Mouse (Mus musculus): ENCODE results near the gene Timd4.

Timd4 gene

GRCm38 (mm10) chr11:46810511-46810910 is at the start of gene Timd4:
Gene Timd4 (plus strand): TSS chr11:46810800.
- 87% methylated on average over 5 of the region's 5 CpGs for WGBS

- 68% methylated on average over 3 of the region's 3 CpGs for WGBS
These were observed 33.7 kb upstream of the Timd4 start for GRCm38 (mm10) chr11:46776879-46777278.

DNA sequence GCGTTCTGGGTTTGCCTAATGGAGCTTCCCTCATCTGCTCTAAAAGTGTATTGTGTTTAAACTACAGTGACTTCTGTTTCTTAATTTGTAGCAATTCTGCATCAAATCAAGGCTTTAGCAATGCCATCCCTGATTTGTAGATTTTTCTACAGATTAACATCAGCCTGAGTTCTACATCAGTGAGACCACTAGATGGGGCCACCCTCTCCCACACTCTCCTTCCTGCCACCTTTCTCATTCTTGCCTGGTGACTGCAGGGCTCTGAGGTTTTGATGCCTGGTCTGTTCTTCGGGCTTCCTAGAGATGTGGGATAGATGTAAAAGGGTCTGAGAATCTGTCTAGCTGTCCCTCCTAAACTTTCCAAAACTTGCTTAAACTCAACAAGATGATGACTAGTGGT is 30.8 kb upstream of the Timd4 start:
- WGBS: 89% methylated on average over 2 of the region's 2 CpGs

DNA sequence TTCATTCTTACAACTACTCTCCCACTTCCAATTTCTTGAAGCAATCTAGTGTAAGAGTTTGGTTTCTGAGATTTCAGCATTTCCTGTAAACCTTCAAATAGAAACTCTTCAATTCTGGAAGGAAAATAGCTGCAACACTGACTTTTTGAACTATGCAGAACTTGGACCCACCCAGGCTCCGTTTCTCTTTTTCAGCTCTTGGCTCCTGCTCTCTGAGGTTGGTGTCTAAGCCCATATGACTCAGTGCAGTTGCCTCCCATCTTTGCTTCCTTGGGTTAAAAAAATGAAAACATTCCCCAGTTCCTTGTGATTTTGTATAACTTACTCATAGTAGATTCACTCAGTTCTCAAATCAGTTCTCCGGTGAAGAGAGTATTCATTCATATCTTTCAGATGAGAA is 6.2 kb upstream of the Timd4 start:
- 80% methylated on average over 2 of the region's 2 CpGs for WGBS

DNA sequence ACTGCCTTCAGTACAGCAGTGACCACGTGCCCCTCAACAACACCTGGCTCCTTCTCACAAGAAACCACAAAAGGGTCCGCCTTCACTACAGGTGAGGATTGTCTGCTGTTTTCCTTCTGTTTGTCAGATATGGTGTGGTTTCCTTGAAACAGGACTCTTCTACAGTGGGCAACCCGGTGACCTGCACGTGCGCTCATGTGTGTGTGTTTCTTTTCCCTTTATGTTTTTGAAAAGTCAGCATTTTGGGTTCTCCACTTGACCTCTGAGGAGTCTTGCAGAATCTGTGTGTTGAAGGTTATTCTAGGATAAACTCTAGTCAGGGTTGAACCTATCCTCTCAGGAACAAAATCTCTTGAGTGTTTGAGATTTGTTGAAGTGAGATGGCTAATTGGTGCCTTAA is 7.1 kb downstream of the Timd4 start:
- 89% methylated on average over 5 of the region's 5 CpGs for WGBS

DNA sequence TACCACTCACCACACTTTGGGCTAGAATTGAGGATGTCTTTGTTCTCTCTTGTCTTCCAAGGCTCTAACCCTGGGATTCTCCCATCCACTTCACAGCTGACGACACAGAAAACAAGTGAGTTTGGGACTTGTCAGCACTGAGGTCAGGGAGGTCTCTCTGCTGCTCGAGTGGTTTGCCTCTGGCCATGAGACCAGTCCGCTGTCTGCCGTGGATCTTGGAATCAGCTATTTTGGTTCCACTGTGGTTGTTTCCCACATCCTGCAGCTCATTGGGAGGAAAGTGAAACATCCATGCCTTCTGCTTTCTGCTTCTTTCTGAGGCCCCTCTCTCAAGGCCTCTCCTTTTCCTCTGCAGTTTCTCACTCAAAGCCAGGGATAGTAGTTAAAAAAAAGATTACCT is 9.3 kb downstream of the Timd4 start:
- WGBS: 68% methylated on average over 4 of the region's 4 CpGs

GRCm38 (mm10) chr11:46830348-46830747 is 19.7 kb downstream of the Timd4 start:
- WGBS: 79% methylated on average over 2 of the region's 2 CpGs

DNA sequence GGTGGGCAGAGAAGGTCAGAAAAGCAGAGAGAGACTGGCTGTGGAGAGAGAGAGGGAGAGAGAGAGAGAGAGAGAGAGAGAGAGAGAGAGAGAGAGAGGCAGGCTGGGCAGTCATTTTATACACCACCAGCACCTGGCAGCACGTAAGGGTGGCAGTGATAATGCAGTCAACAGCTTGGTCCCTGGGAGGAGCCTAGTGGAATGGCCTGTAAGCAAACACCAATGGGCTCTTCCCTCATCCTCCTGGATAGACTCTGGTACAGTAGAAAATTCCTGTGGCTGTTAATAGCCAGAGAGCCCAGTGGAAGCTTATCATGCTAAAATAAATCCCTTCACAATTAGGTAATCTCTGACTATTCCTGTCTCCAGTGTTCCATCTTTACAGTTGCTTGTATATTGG is 24.5 kb downstream of the Timd4 start:
- 86% methylated on average over 1 of the region's 1 CpGs for WGBS

DNA sequence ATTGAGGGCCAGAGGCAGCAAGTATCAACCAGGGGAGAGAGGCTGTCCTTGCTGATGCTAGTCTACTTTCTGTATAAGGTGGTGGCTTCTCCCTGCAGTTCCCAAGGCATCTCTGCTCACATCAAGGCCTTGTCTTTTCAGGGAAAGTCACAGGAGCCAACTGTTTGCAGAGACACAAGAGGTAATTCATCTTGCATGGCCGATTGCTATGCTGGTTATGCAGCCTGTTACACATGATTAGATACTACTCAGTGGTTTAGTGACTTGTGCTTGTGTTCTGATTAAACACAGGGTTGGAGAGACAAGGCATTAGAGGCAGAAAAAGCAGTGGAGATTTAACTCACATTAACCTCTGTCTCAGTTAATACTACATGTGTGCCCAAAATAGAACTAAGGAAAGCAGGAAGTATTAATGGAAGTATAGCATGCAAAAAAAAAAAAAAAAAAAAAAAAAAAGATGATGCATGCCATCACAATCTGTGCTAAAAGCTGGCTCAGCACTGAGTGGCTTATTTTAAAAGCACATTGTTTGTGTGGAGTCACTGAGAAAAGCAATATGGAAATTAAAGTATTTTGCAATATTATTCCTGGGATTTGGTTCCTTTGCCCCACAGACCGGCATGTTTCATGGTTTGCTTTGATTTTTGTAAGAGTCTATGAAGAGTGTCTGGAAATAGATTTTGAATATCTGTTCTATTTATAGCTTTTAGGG is 31.6 kb downstream of the Timd4 start:
- 65% methylated on average over 2 of the region's 2 CpGs for WGBS

DNA sequence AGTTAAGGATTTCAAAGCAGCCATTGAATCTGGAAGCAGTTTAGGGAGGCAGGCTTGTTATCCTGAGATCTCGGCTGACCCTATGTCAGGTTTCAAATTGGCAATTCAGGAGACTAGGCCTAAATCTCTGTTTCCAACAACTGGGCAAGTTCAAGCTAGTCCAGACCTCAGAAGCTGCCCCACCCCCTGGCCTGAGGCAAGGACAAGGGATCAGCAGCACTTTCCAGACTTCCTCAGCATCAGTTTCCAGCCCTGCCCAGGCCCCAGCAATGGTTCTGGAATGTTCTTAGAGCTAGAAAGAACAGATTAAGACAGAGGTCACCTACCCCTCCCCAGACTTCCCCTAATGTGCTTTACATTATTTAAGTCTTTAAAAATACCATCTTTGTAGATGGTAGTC is 36.1 kb downstream of the Timd4 start:
- 93% methylated on average over 1 of the region's 1 CpGs for WGBS

DNA sequence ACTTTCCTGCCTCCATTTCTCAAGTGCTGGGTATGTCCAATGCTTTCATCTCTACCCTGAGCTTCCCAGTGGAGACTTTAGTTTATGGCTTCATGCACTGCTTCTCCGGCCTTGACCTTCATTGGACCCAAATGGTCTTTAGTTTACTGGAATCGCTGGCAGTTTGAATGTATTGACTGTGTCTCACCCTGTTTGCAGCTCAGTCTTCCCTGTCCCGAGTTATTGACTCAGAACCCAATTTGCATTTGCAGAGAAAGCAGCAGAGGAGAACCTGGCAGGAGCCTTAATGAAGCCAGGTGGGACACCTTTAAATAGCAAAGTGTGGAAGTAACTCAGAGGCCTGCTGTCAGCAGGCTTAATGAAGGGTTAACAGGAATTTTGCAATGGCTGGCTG is 37.2 kb downstream of the Timd4 start:
- WGBS: 66% methylated on average over 3 of the region's 3 CpGs

GRCm38 (mm10) chr11:46848221-46848971 is 37.8 kb downstream of the Timd4 start:
- 35% methylated on average over 8 of the region's 8 CpGs for WGBS

- WGBS: 88% methylated on average over 1 of the region's 1 CpGs
These were observed 54.2 kb downstream of the Timd4 start for GRCm38 (mm10) chr11:46864809-46865208.

DNA sequence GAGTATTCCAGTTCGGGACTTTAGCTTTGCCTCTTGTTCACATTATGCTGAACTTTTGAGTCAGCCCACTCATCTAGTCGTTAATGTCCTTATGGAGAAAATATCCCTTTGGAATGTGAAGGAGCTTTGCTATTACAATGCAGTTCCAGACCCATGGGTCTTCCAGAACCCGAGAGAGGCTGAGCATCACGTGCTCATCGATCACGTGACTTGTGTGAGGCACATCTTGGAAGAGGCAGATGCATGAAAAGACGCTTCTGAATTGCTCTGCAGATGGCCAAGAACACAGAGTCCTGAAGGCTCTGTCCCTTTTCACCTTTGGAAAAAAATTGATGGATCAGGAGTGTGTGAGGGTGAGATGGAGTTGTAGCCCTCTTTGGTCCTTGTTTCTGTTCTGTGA is 58.0 kb downstream of the Timd4 start:
- WGBS: 76% methylated on average over 7 of the region's 7 CpGs

GRCm38 (mm10) chr11:46875774-46876173 is 65.2 kb downstream of the Timd4 start:
- WGBS: 60% methylated on average over 1 of the region's 1 CpGs

DNA sequence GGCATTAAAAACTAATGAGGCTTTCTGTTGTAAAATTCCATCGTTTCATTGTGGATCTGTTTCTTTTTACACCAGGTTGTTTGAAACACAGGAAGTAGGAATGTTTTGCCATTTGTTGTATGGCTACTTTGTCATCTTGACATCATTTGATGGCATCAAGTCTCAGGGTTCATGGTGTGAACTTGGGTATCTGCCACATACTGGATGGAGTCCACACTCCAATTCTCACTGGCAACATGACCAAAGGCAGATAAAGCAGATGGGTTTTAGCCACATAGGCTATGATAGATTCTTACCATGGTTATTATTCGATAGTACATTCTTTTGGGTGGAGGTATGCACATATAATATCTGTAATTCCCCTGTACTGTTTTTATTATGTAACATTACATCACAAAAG is 71.9 kb downstream of the Timd4 start:
- WGBS: 86% methylated on average over 2 of the region's 2 CpGs

DNA sequence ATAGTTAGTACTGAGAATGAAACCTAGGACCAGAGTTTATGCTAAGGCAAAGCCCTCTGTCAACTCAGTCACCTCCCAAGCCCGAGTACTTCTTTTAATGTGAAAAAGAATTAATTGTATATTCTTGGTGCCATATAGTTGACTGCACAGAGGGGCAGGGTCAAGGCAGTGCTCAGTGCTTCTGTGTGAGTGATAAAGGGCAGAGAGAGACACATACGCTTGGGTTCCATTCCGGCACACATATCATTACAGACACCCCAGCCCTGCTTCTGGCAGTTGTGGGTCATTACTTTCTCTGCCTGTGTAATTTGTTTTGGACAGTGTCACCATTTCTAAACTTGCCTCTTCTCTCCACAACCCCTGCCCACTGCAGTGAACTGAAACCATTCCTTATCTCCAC is 78.5 kb downstream of the Timd4 start:
- WGBS: 92% methylated on average over 3 of the region's 3 CpGs

Data from cerebral cortex, adult 2 months (tissue).